Mouse (Mus musculus) urinary bladder, postnatal 14 days (tissue): ENCODE data around the gene Ccdc142.

Experiments used
- DNase-seq: peaks from one replicate; pipeline ENCODE4 v3.0.0; 2021; ENCODE audit warnings: low spot score

Gene Ccdc142

DNA sequence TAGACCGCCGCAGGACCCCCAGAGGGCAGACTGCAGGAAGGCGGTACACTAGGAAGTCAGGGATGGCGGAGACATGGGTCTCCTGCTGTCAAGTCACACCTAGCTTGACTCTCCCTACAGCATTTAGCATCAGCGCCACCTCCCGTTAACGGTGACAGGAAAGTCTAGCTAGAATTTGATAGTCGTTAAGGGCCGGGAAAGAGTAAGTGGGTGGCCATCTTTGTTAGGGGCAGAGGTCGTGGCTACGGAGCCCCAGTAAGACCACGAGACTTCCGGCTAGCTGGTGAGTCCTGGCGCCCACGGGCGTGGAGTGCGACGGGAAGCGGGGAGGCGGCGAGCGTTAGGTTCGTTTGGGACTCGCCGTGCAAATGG, at the start of gene Ccdc142, which contains the start of gene Gm42688:
TSS of gene Ccdc142 (plus strand) at position 286 of the 372 bp plus-strand sequence.
TSS of gene Gm42688 (plus strand) at position 302 of the 372 bp plus-strand sequence.
- DNase-seq, result peak; percentile 89

GRCm38 (mm10) chr6:83053136-83053960, 48.1 kb upstream of the Ccdc142 start:
- DNase-seq, result no peak

GRCm38 (mm10) chr6:83054074-83054851, 47.1 kb upstream of the Ccdc142 start, which contains the start of gene Aup1:
TSS of gene Aup1 (plus strand) at chr6:83054521.
- peak; percentile 96 for DNase-seq

DNA sequence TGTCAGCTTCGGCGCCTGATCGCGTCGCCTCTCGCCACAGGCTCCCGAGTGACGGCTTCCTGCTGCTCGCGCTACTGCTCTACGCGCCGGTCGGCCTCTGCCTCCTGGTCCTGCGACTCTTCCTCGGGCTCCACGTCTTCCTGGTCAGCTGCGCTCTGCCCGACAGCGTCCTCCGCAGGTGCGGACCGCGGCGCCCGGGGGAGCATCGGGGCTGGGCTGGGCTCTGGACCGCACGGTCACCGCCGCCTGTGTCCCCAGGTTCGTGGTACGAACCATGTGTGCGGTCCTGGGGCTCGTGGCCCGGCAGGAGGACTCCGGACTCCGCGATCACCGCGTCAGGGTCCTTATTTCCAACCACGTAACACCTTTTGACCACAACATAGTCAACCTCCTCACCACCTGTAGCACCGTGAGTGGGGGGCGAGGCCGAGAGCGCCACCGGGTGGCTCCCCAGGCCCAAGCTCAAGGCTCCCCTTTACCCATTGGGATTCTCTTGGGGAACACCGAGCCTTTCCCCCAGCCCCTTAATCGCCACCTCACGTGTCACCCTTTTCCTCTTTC, 46.5 kb upstream of the Ccdc142 start, which contains the start of gene Htra2:
TSS of gene Htra2 (minus strand) at position 403 of the 561 bp plus-strand sequence.
- DNase-seq, result peak; percentile 35

DNA sequence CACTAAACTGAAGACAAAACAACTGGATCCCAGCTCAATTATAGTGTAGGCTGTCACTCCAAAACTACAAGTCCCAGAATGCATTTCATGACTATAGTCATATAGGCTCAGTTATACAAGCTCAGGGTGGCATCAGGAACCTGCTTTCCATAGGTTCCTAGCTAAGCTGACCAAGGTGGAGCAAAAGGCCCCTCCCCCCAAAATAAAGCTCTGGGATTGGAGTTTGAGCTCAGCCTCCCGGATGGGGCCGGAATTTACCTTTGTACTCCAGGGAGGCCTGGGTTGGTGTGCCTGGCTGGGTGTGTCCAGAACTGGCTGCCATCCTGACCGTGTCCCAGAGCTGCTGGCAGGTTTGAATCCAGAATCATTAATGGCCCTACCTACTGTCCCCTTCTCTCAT, 43.6 kb upstream of the Ccdc142 start, which contains the start of gene Dqx1:
TSS of gene Dqx1 (plus strand) at position 55 of the 400 bp plus-strand sequence.
- peak; percentile 67 for DNase-seq

DNA sequence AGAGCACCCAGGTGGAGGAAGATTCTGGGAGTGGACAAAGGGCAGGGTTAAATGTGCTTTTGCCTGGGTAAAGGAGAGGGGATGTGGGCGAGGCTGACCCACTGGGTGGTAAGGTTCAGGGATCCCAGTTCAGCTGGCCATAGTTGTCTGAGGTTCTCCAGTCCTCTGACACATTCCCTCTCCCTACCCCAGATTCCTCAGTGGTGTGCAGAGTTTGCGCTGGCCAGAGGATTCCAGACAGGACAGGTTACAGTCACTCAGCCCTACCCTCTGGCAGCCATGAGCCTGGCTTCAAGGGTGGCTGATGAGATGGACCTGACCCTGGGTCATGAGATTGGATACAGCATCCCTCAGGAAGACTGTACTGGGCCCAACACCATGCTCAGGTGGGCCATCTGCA, 42.7 kb upstream of the Ccdc142 start:
- DNase-seq, result no peak

DNA sequence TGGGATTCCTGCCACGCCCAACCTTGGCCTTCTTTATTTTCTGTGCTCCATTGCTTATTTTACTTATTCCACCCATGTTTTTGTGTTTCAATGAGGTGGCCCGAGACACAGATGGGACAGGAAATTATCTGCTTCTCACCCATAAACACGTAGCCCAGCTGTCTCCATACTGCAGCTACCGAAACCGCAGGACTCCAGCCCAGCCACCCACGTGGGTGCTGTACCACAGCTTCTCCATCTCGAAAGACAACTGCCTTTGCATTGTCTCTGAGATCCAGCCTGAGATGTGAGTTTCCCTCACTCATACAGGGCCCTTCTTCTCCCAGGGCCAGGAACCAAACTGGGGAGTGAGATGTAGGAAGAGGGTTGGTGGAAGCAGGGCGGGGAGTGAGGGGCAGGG, 35.4 kb upstream of the Ccdc142 start:
- no peak for DNase-seq

- no peak for DNase-seq
Observed at GRCm38 (mm10) chr6:83066441-83066840, 35.0 kb upstream of the Ccdc142 start.

DNA sequence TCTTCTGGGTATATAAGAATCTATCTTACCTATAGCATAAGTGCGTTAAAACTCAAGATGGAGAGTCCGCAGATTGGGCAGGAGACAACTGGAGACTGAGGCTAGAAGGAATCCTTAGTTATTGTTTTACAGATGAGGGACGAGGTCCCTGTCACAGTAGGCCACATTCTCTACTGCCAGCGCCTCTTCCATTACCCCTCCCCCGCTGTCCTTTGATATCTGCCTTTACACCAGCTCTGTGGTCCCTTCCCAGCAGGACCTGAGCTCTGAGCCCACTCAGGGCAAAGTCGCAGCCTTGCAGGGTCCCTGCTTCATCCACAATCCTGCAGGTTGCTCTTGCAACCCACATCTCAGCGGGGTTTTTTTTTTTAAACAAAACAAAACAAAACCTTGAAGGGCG, 33.2 kb upstream of the Ccdc142 start:
- no peak for DNase-seq

- no peak for DNase-seq
Observed at GRCm38 (mm10) chr6:83068706-83069487, 32.5 kb upstream of the Ccdc142 start.

- no peak for DNase-seq
Observed at GRCm38 (mm10) chr6:83069488-83070246, 31.7 kb upstream of the Ccdc142 start.

DNA sequence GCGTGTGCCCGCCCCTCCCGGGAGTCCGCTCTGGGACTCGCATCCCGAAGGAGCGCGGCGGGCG, 31.3 kb upstream of the Ccdc142 start, which contains the start of gene Tlx2:
TSS of gene Tlx2 (minus strand) at position 47 of the 64 bp plus-strand sequence.
- no peak for DNase-seq

GRCm38 (mm10) chr6:83070311-83071219, 30.8 kb upstream of the Ccdc142 start:
- no peak for DNase-seq

- DNase-seq, result no peak
Observed at GRCm38 (mm10) chr6:83071220-83071619, 30.2 kb upstream of the Ccdc142 start.

DNA sequence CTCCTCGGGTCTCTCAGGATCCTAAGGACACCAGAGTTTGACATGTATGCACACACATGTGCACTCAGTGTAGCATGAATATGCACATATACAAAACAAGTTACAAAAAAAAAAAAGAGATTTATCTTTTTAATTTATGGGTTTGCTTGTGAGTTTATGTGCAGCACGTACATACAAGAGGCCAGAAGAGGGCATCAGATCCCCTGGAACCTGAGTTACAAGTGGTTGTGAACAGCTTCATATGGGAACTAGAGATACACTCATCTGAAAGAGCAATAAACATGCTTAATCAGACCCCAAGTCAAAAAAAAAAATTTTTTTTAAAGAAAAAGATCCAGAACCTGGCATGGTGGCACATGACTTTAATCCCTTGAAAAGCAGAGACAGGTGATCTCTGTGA, 26.4 kb upstream of the Ccdc142 start:
- no peak for DNase-seq

DNA sequence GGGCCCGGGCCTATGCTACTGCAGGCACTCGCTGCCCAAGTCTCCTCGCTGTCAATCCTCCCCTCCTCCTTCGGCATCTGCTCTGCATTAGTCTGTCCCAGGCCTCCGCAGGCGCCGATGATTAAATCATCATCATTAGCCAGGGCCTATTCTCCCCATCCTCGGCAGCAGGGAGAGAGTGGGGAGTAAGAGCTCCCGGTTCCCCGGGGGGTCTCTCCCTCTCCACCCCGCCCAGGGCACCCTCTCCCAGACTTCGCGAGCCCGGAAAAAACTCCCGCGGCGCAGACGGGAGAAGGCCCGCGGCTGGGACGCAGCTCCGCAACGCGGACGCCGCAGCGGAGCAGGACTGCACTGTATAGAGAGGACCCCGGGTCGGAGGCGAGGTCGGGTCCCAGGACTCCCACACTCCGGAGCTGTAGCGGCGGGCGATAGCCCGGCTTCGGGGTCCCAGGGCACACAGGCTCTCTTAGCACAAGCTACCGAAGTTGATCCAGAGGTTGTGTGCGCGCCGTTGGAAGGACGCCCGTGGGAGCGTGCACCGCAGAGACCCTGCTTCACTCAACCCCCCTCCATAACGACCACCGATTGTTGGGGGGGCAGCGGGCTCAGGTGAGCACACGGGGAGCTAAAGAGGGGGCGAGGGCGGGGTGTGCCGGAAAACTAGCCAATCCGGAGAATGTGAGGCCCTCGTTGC, 23.6 kb upstream of the Ccdc142 start, which contains the start of gene Pcgf1:
TSS of gene Pcgf1 (plus strand) at position 240 of the 694 bp plus-strand sequence.
- no peak for DNase-seq

GRCm38 (mm10) chr6:83078324-83078858, 23.0 kb upstream of the Ccdc142 start:
- DNase-seq, result peak; percentile 99

DNA sequence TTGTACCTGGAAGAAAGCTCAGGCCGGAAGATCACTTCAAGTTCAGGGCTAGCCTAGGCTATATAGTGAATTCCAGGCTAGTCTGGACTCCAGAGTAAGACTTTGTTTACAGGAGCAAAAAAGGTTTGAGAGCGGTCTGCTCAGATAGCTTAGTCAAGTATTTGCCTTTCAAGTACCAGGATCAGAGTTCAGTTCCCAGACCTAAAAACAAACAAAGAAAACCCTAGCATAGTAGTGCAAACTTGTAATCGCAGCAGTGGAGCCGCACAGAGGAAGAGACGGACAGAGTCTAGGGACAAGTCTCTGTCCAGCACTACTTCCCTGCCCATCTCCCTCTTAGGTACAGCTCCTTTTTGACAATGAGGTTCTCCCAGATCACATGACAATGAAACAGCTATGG, 21.2 kb upstream of the Ccdc142 start:
- DNase-seq, result no peak

DNA sequence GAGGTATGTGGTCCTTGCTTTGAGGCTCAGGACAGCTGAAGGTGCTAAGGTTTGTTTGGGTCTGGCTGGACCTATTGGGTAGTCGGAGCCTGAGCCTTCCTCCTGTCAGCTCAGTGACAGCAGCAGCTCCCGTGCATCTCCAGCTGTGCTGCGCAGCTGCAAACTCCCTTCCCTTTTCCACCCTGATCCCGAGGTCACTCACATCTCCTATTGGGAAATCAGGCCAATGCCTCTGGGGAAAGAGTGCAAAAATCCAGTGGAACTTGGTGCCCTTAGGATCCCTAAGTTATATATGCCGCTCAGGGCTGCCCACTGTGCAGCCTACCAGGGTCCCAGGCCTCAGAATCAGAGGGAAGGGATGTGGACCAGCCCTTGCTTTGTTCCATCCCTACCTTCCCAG, 17.9 kb upstream of the Ccdc142 start:
- DNase-seq, result no peak
